Mouse (Mus musculus) liver, embryonic 11.5 days (tissue): Measurements from ENCODE around the gene Rnf17. TPM values are rescaled to one million over a fixed set of nuclear protein-coding genes. Genes with fewer than 3 reads are reported as not detected.
A peak's percentile ranks its signal among the peaks of the same experiment; 100 is the strongest.

Source experiments
- ATAC-seq: fragments of 200-750 bp; cut with Nextera tagmentation; replicated peaks from 2 replicates; pipeline ENCODE4 v1.8.0; 2017; ENCODE audit warnings: moderate number of reproducible peaks, mild to moderate bottlenecking, moderate TSS enrichment, moderate library complexity; ENCODE audit not compliant: low FRiP score
- DNase-seq: peaks from one replicate; pipeline ENCODE4 v3.0.0-alpha.2; 2017; ENCODE audit warnings: low spot score
- H3K27ac ChIP-seq: fragments of 300-500 bp; sonication (generic); 2 replicates; pipeline ENCODE4 v1.5.1; 2014; ENCODE audit warnings: mild to moderate bottlenecking, low read depth, low read length, control low read depth
- H3K27me3 ChIP-seq: fragments of 300-500 bp; sonication (generic); replicated peaks from 2 replicates; pipeline ENCODE4 v1.6.1; 2014; ENCODE audit warnings: low read length, mixed read lengths; ENCODE audit not compliant: control insufficient read depth, insufficient read depth
- H3K36me3 ChIP-seq: fragments of 300-500 bp; sonication (generic); 2 replicates; pipeline ENCODE4 v1.6.1; 2014; ENCODE audit warnings: mild to moderate bottlenecking, low read length, moderate library complexity, mixed read lengths; ENCODE audit not compliant: control insufficient read depth, insufficient read depth
- H3K4me1 ChIP-seq: fragments of 300-500 bp; sonication (generic); replicated peaks from 2 replicates; pipeline ENCODE4 v1.6.1; 2014; ENCODE audit warnings: low read length, mixed read lengths; ENCODE audit not compliant: control insufficient read depth, insufficient read depth
- H3K4me2 ChIP-seq: fragments of 300-500 bp; sonication (generic); 2 replicates; pipeline ENCODE4 v1.6.1; 2014; ENCODE audit warnings: mild to moderate bottlenecking, control low read depth, moderate library complexity
- H3K4me3 ChIP-seq: fragments of 300-500 bp; sonication (generic); 2 replicates; pipeline ENCODE4 v1.5.1; 2014; ENCODE audit warnings: low read depth, low read length, control low read depth
- H3K9ac ChIP-seq: fragments of 300-500 bp; sonication (generic); 2 replicates; pipeline ENCODE4 v1.6.1; 2014; ENCODE audit warnings: low read depth, low read length, control low read depth
- H3K9me3 ChIP-seq: fragments of 300-500 bp; sonication (generic); 2 replicates; pipeline ENCODE4 v1.6.1; 2016; ENCODE audit warnings: low read length, inconsistent platforms, mixed read lengths; ENCODE audit not compliant: control insufficient read depth
- WGBS: fragments of 180-500 bp; shearing (Covaris S2); extraction: QIAGEN DNeasy Blood & Tissue Kit; methylation state at CpG from one replicate; pipeline ENCODE4 v1.1.7; 2014; 5-methylcytosine and 5-hydroxymethylcytosine counted together
- polyA plus RNA-seq: library from polyadenylated mRNA; unstranded; fragments of >200 nt; fragmentation: Nextera tagmentation; extraction: Ambion mirVana; gene quantifications from 2 replicates; pipeline ENCODE4 v1.2.1, GENCODE M21; 2014

Rnf17 gene
- 7.5 and 7.9 TPM in 2 replicates for polyA plus RNA-seq

DNA sequence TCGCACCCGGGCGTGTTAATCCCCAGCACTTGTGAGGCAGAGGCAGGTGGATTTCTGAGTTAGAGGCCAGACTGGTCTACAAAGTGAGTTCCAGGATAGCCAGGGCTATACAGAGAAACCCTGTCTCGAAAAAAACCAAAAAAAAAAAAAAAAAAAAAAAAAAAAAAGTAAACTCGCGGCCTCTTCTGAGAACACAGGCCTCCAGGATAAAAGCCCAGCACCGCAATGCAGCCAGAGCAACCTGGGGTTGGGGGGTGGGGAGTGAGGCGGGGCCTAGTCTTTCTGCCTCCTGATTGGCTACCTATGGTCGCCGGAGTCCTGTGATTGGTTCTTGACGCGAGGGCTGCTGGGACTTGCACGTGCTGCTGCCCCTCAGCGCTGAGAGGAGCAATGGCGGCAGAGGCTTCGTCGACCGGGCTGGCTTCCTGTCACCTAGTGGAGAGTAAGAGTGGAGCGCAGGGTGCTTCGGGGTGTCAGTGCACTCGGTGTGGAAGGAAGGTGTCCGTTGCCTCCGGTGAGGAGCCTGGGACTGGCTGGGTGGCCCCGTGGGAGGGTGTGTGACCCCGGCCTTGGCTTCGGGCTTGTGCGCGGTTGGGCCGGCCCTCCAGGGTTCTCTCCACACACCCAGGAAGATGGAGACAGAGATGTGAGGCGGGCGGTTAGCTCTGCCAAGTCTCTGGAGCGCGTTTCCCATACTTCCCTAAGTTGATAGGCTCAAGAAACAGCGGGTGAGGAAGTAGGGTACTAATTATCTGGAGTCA lies at the start of gene Rnf17:
TSS of gene Rnf17 (plus strand) at position 271 of the 761 bp plus-strand sequence.
- H3K4me2 ChIP-seq: peak within 1 kb of the TSS; percentile 57
- H3K27me3 ChIP-seq: no peaks in the 10 kb centered on the region
- peak within 1 kb of the TSS; percentile 40 for H3K4me3 ChIP-seq
- no peaks in the 10 kb centered on the region for H3K36me3 ChIP-seq
- no peak within 1 kb of the TSS for H3K27ac ChIP-seq
- DNase-seq: peak; percentile 45
- peak; percentile 76 for ATAC-seq
- H3K9me3 ChIP-seq: no peaks in the 10 kb centered on the region
- peak within 1 kb of the TSS; percentile 48 for H3K9ac ChIP-seq
- no peaks in the 10 kb centered on the region for H3K4me1 ChIP-seq
- WGBS: 56% methylated on average over 34 of the region's 34 CpGs

DNA sequence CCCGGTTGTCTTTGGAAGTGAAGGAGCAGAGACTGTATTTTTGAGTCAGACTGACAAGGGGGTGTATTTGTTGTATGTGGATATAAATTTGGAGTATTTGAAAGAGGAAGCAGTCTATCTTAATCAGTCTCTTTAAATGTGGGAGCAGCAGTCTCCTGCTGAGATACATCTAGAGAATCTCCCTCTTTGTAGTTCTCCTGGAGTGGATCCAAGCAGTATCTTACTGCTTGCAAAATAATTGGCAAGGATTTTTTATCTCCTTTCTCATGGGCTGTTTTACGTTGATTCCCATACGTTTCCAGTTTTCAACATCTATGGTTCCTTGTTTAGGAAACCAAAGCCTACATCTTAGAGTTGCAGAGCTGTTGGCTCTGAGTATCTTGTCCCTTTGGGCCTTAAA lies 47.6 kb upstream of the Rnf17 start:
- H3K4me1 ChIP-seq: no peaks in the 10 kb centered on the region
- H3K4me2 ChIP-seq: no peak overlapping the region
- no peak overlapping the region for H3K9ac ChIP-seq
- whole genome bisulfite sequencing: 63% methylated on average over 3 of the region's 3 CpGs
- H3K4me3 ChIP-seq: no peak overlapping the region
- no peak overlapping the region for H3K27ac ChIP-seq
- DNase-seq (no peak), ATAC-seq (no peak)
- H3K36me3 ChIP-seq: no peaks in the 10 kb centered on the region
- H3K27me3 ChIP-seq: no peaks in the 10 kb centered on the region; the same call in 1 of the 2 replicates
- H3K9me3 ChIP-seq: no peaks in the 10 kb centered on the region

DNA sequence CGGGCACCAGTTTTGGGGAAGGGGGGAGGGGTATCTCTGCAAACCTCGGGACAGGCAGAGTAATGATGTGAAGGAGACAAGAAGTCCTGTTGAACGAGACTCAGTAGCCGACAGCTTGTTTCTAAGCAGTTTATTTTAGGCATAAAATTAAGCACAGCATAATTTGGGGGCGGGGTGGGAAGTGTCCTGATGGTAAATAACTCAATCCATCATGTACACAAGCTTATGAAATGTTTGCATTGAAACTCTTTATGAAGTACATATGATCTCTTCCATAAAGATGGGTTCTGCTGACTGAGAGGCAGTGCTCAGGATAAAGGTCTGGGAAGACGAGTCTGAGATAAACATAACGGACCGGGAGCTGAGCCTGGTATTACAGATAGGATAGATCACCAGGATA lies 47.0 kb upstream of the Rnf17 start:
- H3K27me3 ChIP-seq: no peaks in the 10 kb centered on the region; the same call in 1 of the 2 replicates
- no peaks in the 10 kb centered on the region for H3K36me3 ChIP-seq
- no peak for DNase-seq
- WGBS: 69% methylated on average over 8 of the region's 8 CpGs
- no peak overlapping the region for H3K4me2 ChIP-seq
- no peak for ATAC-seq
- H3K4me3 ChIP-seq: no peak overlapping the region
- no peaks in the 10 kb centered on the region for H3K9me3 ChIP-seq
- H3K9ac ChIP-seq: no peak overlapping the region
- H3K4me1 ChIP-seq: no peaks in the 10 kb centered on the region
- no peak overlapping the region for H3K27ac ChIP-seq

DNA sequence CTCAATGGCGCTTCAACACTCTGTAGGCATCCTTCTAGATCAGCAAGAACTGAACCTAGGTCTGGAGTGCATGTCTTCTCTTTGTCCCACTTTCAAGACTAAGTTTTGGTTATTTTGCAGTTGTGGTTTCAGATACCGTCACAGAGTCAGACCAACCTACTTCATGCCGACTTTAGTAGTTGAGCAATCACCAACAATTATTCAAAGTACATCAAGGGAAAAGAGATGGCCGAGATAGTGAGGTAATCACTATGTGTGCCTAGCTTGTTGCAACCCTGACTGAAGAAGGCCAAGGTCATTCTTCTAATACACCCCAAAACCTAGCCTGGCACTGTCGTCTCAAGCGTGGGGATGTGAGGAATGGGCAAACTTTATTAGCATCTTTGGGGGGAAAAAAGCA lies 46.2 kb upstream of the Rnf17 start:
- no peaks in the 10 kb centered on the region for H3K36me3 ChIP-seq
- H3K4me3 ChIP-seq: no peak overlapping the region
- H3K9me3 ChIP-seq: no peaks in the 10 kb centered on the region
- H3K27ac ChIP-seq: no peak overlapping the region
- no peak for DNase-seq
- WGBS: 76% methylated on average over 6 of the region's 6 CpGs
- no peak overlapping the region for H3K9ac ChIP-seq
- no peak for ATAC-seq
- no peaks in the 10 kb centered on the region for H3K4me1 ChIP-seq
- no peaks in the 10 kb centered on the region; the same call in 1 of the 2 replicates for H3K27me3 ChIP-seq
- H3K4me2 ChIP-seq: no peak overlapping the region

DNA sequence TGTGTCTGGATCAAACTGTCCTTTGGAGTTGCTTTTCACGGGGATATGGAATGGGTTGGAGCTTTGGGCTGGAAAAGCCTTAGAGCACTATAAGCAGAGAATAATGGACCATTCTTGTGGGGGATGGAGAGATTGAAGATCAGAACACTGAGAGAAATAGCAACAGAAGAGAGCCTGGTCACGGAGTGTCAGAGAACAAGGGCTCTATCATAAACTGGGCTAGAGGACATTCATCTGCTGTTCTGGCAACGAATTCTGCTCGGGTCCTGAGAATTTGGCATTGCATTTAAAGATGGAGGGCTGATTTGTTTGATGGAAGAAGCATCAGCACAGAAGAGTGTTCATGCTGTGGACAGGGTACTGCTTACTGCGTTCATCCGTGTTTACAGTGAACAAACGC lies 44.0 kb upstream of the Rnf17 start:
- H3K27me3 ChIP-seq: peaks cover 7% of the 10 kb centered on the region
- no peak overlapping the region for H3K9ac ChIP-seq
- DNase-seq (no peak), ATAC-seq (no peak)
- no peak overlapping the region for H3K4me2 ChIP-seq
- 77% methylated on average over 7 of the region's 7 CpGs for WGBS
- no peaks in the 10 kb centered on the region for H3K4me1 ChIP-seq
- no peak overlapping the region for H3K27ac ChIP-seq
- no peak overlapping the region for H3K4me3 ChIP-seq
- H3K9me3 ChIP-seq: no peaks in the 10 kb centered on the region
- no peaks in the 10 kb centered on the region for H3K36me3 ChIP-seq

DNA sequence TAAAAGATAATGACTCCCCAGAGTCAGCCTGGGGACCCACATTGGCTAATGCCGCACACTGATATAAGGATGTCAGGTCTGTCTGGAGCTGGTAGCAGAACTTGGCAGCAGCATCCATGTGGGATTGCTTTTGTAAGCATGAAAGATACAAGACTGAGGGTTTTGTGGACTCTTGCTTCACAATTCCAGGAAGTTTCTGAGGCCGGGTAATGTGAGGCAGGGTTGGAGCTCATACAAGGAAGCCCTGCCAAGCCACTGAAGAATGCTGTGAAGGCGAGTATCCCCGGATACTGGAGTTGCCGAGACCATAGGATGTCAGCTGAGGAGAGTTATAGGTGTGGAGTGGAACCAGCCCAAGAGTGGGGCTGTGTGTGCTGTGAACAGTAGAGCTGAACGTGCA lies 43.2 kb upstream of the Rnf17 start:
- H3K9ac ChIP-seq: no peak overlapping the region
- H3K4me2 ChIP-seq: no peak overlapping the region
- no peak overlapping the region for H3K4me3 ChIP-seq
- ATAC-seq (no peak), DNase-seq (no peak)
- 75% methylated on average over 6 of the region's 6 CpGs for WGBS
- H3K9me3 ChIP-seq: no peaks in the 10 kb centered on the region
- peaks cover 14% of the 10 kb centered on the region for H3K27me3 ChIP-seq
- H3K27ac ChIP-seq: no peak overlapping the region
- no peaks in the 10 kb centered on the region for H3K4me1 ChIP-seq
- H3K36me3 ChIP-seq: no peaks in the 10 kb centered on the region

DNA sequence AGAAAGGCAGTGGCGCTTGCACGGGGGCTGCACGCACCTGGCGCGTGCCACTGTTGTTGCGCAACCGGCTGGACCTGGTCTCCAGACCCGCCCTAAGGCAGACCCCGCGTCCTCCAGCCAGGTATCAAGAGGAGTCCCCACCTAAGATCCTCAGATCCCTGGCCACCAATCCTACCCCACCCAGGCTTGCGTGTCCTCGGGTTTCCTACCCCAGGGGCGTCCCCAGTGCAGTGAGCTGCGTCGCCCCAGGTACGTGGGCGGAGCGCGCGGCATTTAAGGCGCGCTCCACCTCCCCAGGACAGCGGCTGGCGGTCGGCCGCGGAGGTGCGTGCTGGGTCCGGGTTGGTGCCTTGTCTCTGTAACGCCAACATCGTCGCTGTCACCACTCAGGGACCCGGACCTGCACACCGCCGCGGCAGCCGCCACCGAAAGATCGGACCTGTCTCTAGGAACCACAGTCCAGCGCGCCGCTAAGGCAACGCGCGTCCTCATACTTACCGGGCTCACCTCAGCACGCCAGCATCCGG lies 37.6 kb upstream of the Rnf17 start, which contains the start of gene Atp12a:
TSS of gene Atp12a (plus strand) at position 358 of the 527 bp plus-strand sequence.
- H3K27me3 ChIP-seq: peaks cover 58% of the 10 kb centered on the region
- no peak within 1 kb of the TSS for H3K9ac ChIP-seq
- WGBS: 4% methylated on average over 48 of the region's 48 CpGs
- peak within 1 kb of the TSS; percentile 31 for H3K4me3 ChIP-seq
- no peak for DNase-seq
- no peaks in the 10 kb centered on the region for H3K36me3 ChIP-seq
- no peaks in the 10 kb centered on the region for H3K9me3 ChIP-seq
- ATAC-seq: no peak
- H3K4me2 ChIP-seq: peak within 1 kb of the TSS; percentile 64
- H3K27ac ChIP-seq: no peak within 1 kb of the TSS
- H3K4me1 ChIP-seq: no peaks in the 10 kb centered on the region

DNA sequence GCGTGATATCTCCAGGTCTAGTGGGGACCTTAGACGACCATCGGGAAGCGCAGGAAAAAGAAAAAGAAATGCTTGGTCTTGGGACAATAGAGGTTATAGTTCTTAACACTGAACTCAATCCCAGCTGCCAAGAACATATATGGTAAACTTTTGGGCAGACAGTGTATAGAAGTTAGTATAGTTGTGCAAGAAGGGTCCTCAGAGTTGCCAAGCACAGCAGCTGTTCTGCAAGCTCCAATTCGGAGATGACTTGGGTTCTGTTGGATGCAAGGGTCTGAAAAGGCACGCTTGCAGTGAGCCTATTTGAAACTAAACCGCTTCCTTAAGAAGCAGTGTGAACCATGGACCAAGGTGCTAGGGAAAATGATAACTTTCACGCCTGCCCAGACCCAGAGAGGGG lies 37.1 kb upstream of the Rnf17 start:
- DNase-seq (no peak), ATAC-seq (no peak)
- Histone ChIP-seq H3K4me1 (no peaks in the 10 kb centered on the region), H3K27ac (no peak overlapping the region), H3K4me2 (peak overlapping the region; percentile 64), H3K4me3 (peak overlapping the region; percentile 31; the same call in 1 of the 2 replicates), H3K9me3 (no peaks in the 10 kb centered on the region), H3K9ac (no peak overlapping the region), H3K27me3 (peaks cover 58% of the 10 kb centered on the region), H3K36me3 (no peaks in the 10 kb centered on the region)
- WGBS: 28% methylated on average over 8 of the region's 8 CpGs

DNA sequence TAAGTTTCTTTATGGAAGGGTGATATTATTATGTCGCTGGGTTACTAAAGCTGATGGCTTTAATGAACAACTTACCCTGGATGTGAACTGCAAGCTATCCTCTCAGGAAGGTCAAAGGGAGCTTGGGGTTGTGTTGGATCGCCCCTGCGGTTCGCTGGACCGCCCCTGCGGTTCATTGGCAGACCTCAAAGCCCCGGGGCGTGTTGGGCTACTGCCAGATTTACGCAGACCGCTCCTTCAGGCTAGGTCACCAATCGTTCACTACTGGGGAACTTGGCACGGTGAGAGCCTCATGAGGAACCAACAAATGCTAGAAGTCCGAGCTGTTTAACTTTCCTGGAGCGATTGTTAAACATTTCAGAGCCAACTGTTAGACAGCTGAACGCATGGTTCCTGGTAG lies 35.7 kb upstream of the Rnf17 start:
- H3K4me3 ChIP-seq: no peak overlapping the region
- H3K27me3 ChIP-seq: peaks cover 58% of the 10 kb centered on the region
- no peak overlapping the region for H3K4me2 ChIP-seq
- no peaks in the 10 kb centered on the region for H3K9me3 ChIP-seq
- no peak overlapping the region for H3K9ac ChIP-seq
- 27% methylated on average over 15 of the region's 15 CpGs for WGBS
- no peaks in the 10 kb centered on the region for H3K4me1 ChIP-seq
- DNase-seq: no peak
- H3K27ac ChIP-seq: no peak overlapping the region
- ATAC-seq: no peak
- H3K36me3 ChIP-seq: no peaks in the 10 kb centered on the region
